In the genomic region with DNA sequence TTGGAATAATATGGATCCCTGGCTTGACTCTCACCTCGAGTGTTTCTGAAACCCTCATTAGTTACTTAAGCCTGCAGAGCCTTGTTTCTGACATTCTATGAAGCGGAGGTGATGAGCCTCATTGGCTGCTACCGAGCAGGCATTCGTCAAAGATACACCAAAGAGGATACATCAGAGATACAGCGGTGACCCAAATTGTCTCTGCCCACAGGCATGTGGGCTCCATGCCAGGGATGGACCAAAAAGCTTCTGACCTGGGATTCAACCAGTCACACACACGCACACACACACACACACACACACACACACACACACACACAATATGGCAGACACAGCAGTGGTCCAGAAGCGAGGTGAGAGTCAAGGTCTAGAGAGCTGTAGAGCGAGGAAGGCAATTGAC, we compare ENCODE assay signal across 32 mouse cellular contexts. TPM values are rescaled to one million over a fixed set of nuclear protein-coding genes. Genes with fewer than 3 reads are reported as not detected.
DNase-seq lines count a peak whose midpoint lies in the region; ATAC-seq and TF ChIP-seq lines count a peak whose summit lies in the region.
"Had no signal": no experiment of that assay in that cellular context is flagged by ENCODE, and none has a peak within 500 bp of the region (broad histone marks: within the 10 kb centered on the region; RNA-seq: fewer than 3 reads in every experiment).

No protein-coding gene starts in this region.

- intact Hi-C loops in gastrocnemius, adult 2 months (cut with DNase I) = no loop called here

- H3K4me3 ChIP-seq in gastrocnemius, adult 2 months = peak overlapping the region; percentile 33; the same call in 1 of the 2 replicates
- no peak overlapping the region for H3K4me3 ChIP-seq in heart, embryonic 15.5 days
- no peak overlapping the region for H3K4me3 ChIP-seq in stomach, postnatal 0 days (ENCODE audit: low read depth, low read length)
- no peak overlapping the region for H3K4me3 ChIP-seq in forebrain, embryonic 15.5 days
- H3K4me3 ChIP-seq: embryonic facial prominence, embryonic 12.5 days; forebrain, embryonic 10.5 days; hindbrain, embryonic 13.5 days; liver, embryonic 12.5 days; megakaryocyte, embryonic 14.5 days; midbrain, embryonic 12.5 days; myocyte; neural tube, embryonic 12.5 days had no signal

- 70% methylated on average over 8 of the region's 8 CpGs for WGBS in heart, embryonic 15.5 days
- 79% methylated on average over 8 of the region's 8 CpGs for WGBS in stomach, postnatal 0 days
- 79% methylated on average over 8 of the region's 8 CpGs for WGBS in forebrain, embryonic 15.5 days

- ATAC-seq in heart, embryonic 15.5 days (replicated peaks; ENCODE audit: insufficient number of reproducible peaks, insufficient read depth, low FRiP score, low read depth) = no peak
- ATAC-seq in stomach, postnatal 0 days (ENCODE audit: low FRiP score, low TSS enrichment) = no peak
- no peak for ATAC-seq in forebrain, embryonic 15.5 days (replicated peaks)
- ATAC-seq: forebrain, embryonic 16.5 days; intestine, postnatal 0 days; liver, embryonic 12.5 days; liver, postnatal 0 days; lung, postnatal 0 days had no signal

- H3K36me3 ChIP-seq in heart, embryonic 15.5 days = peaks cover 10% of the 10 kb centered on the region; the same call in 1 of the 2 replicates
- H3K36me3 ChIP-seq in stomach, postnatal 0 days (ENCODE audit: control insufficient read depth, insufficient read depth, low read length) = no peaks in the 10 kb centered on the region
- H3K36me3 ChIP-seq in forebrain, embryonic 15.5 days = no peaks in the 10 kb centered on the region
- H3K36me3 ChIP-seq: embryonic facial prominence, embryonic 12.5 days; forebrain, embryonic 10.5 days; hindbrain, embryonic 13.5 days; liver, embryonic 12.5 days; midbrain, embryonic 12.5 days; neural tube, embryonic 12.5 days had no signal

- no peak overlapping the region for H3K4me2 ChIP-seq in heart, embryonic 15.5 days
- no peak overlapping the region for H3K4me2 ChIP-seq in stomach, postnatal 0 days (replicated peaks; ENCODE audit: low read depth)
- no peak overlapping the region for H3K4me2 ChIP-seq in forebrain, embryonic 15.5 days (replicated peaks)
- H3K4me2 ChIP-seq: embryonic facial prominence, embryonic 12.5 days; hindbrain, embryonic 13.5 days; liver, embryonic 12.5 days; midbrain, embryonic 12.5 days; neural tube, embryonic 12.5 days had no signal

- peak overlapping the region; percentile 93 for H3K27ac ChIP-seq in gastrocnemius, adult 2 months
- H3K27ac ChIP-seq in heart, embryonic 15.5 days = peak overlapping the region; percentile 67
- H3K27ac ChIP-seq in stomach, postnatal 0 days (replicated peaks) = peak overlapping the region; percentile 53
- H3K27ac ChIP-seq in forebrain, embryonic 15.5 days (replicated peaks) = no peak overlapping the region
- H3K27ac ChIP-seq: embryonic facial prominence, embryonic 12.5 days; forebrain, embryonic 10.5 days; hindbrain, embryonic 13.5 days; liver, embryonic 12.5 days; midbrain, embryonic 12.5 days; neural tube, embryonic 12.5 days had no signal

- no peaks in the 10 kb centered on the region for H3K9me3 ChIP-seq in heart, embryonic 15.5 days (replicated peaks)
- H3K9me3 ChIP-seq in stomach, postnatal 0 days (ENCODE audit: control insufficient read depth, low read length) = no peaks in the 10 kb centered on the region
- H3K9me3 ChIP-seq in forebrain, embryonic 15.5 days = no peaks in the 10 kb centered on the region
- H3K9me3 ChIP-seq: embryonic facial prominence, embryonic 12.5 days; hindbrain, embryonic 13.5 days; liver, embryonic 12.5 days; midbrain, embryonic 12.5 days; neural tube, embryonic 12.5 days had no signal

- 0 out of 2 replicates have a peak overlapping the region, but pooled peaks have one; percentile 36 for H3K9ac ChIP-seq in heart, embryonic 15.5 days
- H3K9ac ChIP-seq in stomach, postnatal 0 days (ENCODE audit: low read length) = no peak overlapping the region
- H3K9ac ChIP-seq in forebrain, embryonic 15.5 days (replicated peaks) = no peak overlapping the region
- H3K9ac ChIP-seq: embryonic facial prominence, embryonic 12.5 days; hindbrain, embryonic 13.5 days; liver, embryonic 12.5 days; liver, postnatal 0 days; midbrain, embryonic 12.5 days; neural tube, embryonic 12.5 days had no signal

- peak; percentile 60 for DNase-seq in gastrocnemius, adult 2 months
- DNase-seq in gastrocnemius, adult 8-10 months (ENCODE audit: low spot score in 2 of 2) = no peak
- no peak for DNase-seq in heart, adult 18-20 months
- peak; percentile 12 for DNase-seq in brain, adult 2 months (ENCODE audit: low read depth, low spot score)
- DNase-seq in stomach, postnatal 0 days (ENCODE audit: low spot score) = no peak
- DNase-seq: adrenal gland, postnatal 14 days; gastrocnemius, postnatal 10 days; heart, postnatal 14 days; kidney, adult 9 months; kidney, postnatal 10 days; layer of hippocampus, postnatal 36 days; left cerebral cortex, postnatal 4 days; liver, postnatal 0 days; lung, postnatal 4 days; right cerebral cortex, postnatal 25 days; spleen, adult 18-20 months; thymus, adult 18-20 months; thymus, postnatal 25 days had no signal

- no peak for TF ChIP-seq EP300 in stomach, postnatal 0 days (optimal IDR thresholded peaks at IDR 0.05)

- H3K4me1 ChIP-seq in heart, embryonic 15.5 days (replicated peaks) = peaks cover 87% of the 10 kb centered on the region
- H3K4me1 ChIP-seq in stomach, postnatal 0 days (replicated peaks; ENCODE audit: control insufficient read depth, insufficient read depth) = no peaks in the 10 kb centered on the region; the same call in 1 of the 2 replicates
- no peaks in the 10 kb centered on the region for H3K4me1 ChIP-seq in forebrain, embryonic 15.5 days
- H3K4me1 ChIP-seq: embryonic facial prominence, embryonic 12.5 days; forebrain, embryonic 10.5 days; hindbrain, embryonic 13.5 days; liver, embryonic 12.5 days; megakaryocyte, embryonic 14.5 days; midbrain, embryonic 12.5 days; neural tube, embryonic 12.5 days had no signal

- peaks cover 5% of the 10 kb centered on the region; the same call in 1 of the 2 replicates for H3K27me3 ChIP-seq in heart, embryonic 15.5 days
- H3K27me3 ChIP-seq in stomach, postnatal 0 days (ENCODE audit: control insufficient read depth, insufficient read depth, low read length) = no peaks in the 10 kb centered on the region
- H3K27me3 ChIP-seq in forebrain, embryonic 15.5 days = peaks cover 7% of the 10 kb centered on the region

- no peak for TF ChIP-seq CTCF in gastrocnemius, adult 2 months (IDR thresholded peaks at IDR 0.05)
- TF ChIP-seq CTCF in stomach, postnatal 0 days (IDR thresholded peaks at IDR 0.05; ENCODE audit: low read depth) = no peak

RNA-seq across cellular contexts. Expression of a gene that starts 16.5 kb away (rescaled TPM):
- total RNA-seq in gastrocnemius, adult 2 months (2021) = 100 to 1,000 TPM; 424 to 437 TPM
- 100 to 1,000 TPM; 459 to 572 (median 513) TPM for total RNA-seq in gastrocnemius, adult 8-10 months (2022)
- 41.0 and 47.7 TPM in 2 replicates for polyA plus RNA-seq in heart, embryonic 15.5 days (2015; fragmentation: Nextera tagmentation; extraction: Ambion mirVana)
- total RNA-seq in heart, adult 18-20 months (2021) = 100 to 1,000 TPM; 393 to 402 TPM
- 13.6 and 13.9 TPM in 2 replicates for polyA plus RNA-seq in stomach, postnatal 0 days (2015; fragmentation: Nextera tagmentation; extraction: Ambion mirVana)
- polyA plus RNA-seq in forebrain, embryonic 15.5 days (2015; fragmentation: Nextera tagmentation; extraction: Ambion mirVana) = 0.22 and 0.25 TPM in 2 replicates

RNA-seq across cellular contexts. Expression of a gene that starts 43.3 kb away (rescaled TPM):
- 10 to 100 TPM; 32.4 to 38.2 TPM for total RNA-seq in gastrocnemius, adult 2 months (2021)
- total RNA-seq in gastrocnemius, adult 8-10 months (2022) = 10 to 100 TPM; 30.7 to 34.5 (median 32.9) TPM
- polyA plus RNA-seq in heart, embryonic 15.5 days (2015; fragmentation: Nextera tagmentation; extraction: Ambion mirVana) = 47.5 and 55.9 TPM in 2 replicates
- 10 to 100 TPM; 17.5 to 30.0 TPM for total RNA-seq in heart, adult 18-20 months (2021)
- polyA plus RNA-seq in stomach, postnatal 0 days (2015; fragmentation: Nextera tagmentation; extraction: Ambion mirVana) = 79.8 and 81.4 TPM in 2 replicates
- polyA plus RNA-seq in forebrain, embryonic 15.5 days (2015; fragmentation: Nextera tagmentation; extraction: Ambion mirVana) = 75.4 and 79.1 TPM in 2 replicates

RNA-seq across cellular contexts. Expression of a gene that starts 57.0 kb away (rescaled TPM):
- total RNA-seq in gastrocnemius, adult 2 months (2021) = not detected
- under 1 TPM in 1 of 4 experiments, not detected in 3; 0.13 TPM for total RNA-seq in gastrocnemius, adult 8-10 months (2022)
- 0.18 and 1.5 TPM in 2 replicates for polyA plus RNA-seq in heart, embryonic 15.5 days (2015; fragmentation: Nextera tagmentation; extraction: Ambion mirVana)
- total RNA-seq in heart, adult 18-20 months (2021) = not detected
- polyA plus RNA-seq in stomach, postnatal 0 days (2015; fragmentation: Nextera tagmentation; extraction: Ambion mirVana) = 1.9 and 2.7 TPM in 2 replicates
- polyA plus RNA-seq in forebrain, embryonic 15.5 days (2015; fragmentation: Nextera tagmentation; extraction: Ambion mirVana) = 111 and 112 TPM in 2 replicates
- total RNA-seq: heart, postnatal 14 days; MEL had no signal
- polyA plus RNA-seq: liver, postnatal 0 days had no signal

Comparison
In these comparisons a context has a peak if more than half of its experiments do, and no peak if none do; other contexts are left out.
1. DNase-seq: peak in gastrocnemius, adult 2 months (single experiment) and brain, adult 2 months (single experiment); none in gastrocnemius, adult 8-10 months (0 of 2), heart, adult 18-20 months (0 of 2) and stomach, postnatal 0 days (single experiment).